Mouse (Mus musculus) layer of hippocampus, postnatal 14 days (tissue): Measurements from ENCODE around the gene Ptprb. TPM values are rescaled to one million over a fixed set of nuclear protein-coding genes. Genes with fewer than 3 reads are reported as not detected.

ENCODE experiments used
- DNase-seq, 2 experiments: peaks; one replicate each; pipeline ENCODE4 v3.0.0; 2021 to 2022; ENCODE audit warnings: low spot score in 2 of 2, mixed read lengths in 1 of 2
- total RNA-seq, 2 experiments: library from RNA; stranded (reverse); gene quantifications; 2 replicates each; pipeline ENCODE4 v1.2.3; 2021

Ptprb gene
- total RNA-seq, 2 experiments from 2014 or later, result 25.6 to 26.0 TPM

GRCm38 (mm10) chr10:116364759-116365158 is 89.4 kb downstream of the Ptprb start:
- no peak for DNase-seq

GRCm38 (mm10) chr10:116370991-116371725 is 95.8 kb downstream of the Ptprb start:
- no peak for DNase-seq

- no peak for DNase-seq
Observed at GRCm38 (mm10) chr10:116374111-116374510, 98.8 kb downstream of the Ptprb start.

- DNase-seq, result no peak
Observed at GRCm38 (mm10) chr10:116376853-116377252, 101.5 kb downstream of the Ptprb start.

- DNase-seq, result no peak
Observed at GRCm38 (mm10) chr10:116382826-116383685, 107.7 kb downstream of the Ptprb start.

GRCm38 (mm10) chr10:116384401-116384800 is 109.1 kb downstream of the Ptprb start:
- DNase-seq, result no peak

- DNase-seq, result peak in 1 of 2 experiments; percentile 15
Observed at GRCm38 (mm10) chr10:116386391-116386885, 111.1 kb downstream of the Ptprb start.

GRCm38 (mm10) chr10:116388840-116389239 is 113.5 kb downstream of the Ptprb start:
- DNase-seq, result no peak

- DNase-seq, result no peak
Observed at GRCm38 (mm10) chr10:116393790-116394475, 118.6 kb downstream of the Ptprb start.

GRCm38 (mm10) chr10:116394585-116394984 is 119.3 kb downstream of the Ptprb start:
- no peak for DNase-seq

- no peak for DNase-seq
Observed at GRCm38 (mm10) chr10:116396279-116396678, 121.0 kb downstream of the Ptprb start.

- no peak for DNase-seq
Observed at GRCm38 (mm10) chr10:116396966-116397365, 121.6 kb downstream of the Ptprb start.

- no peak for DNase-seq
Observed at GRCm38 (mm10) chr10:116397573-116397972, 122.2 kb downstream of the Ptprb start.

- DNase-seq, result no peak
Observed at GRCm38 (mm10) chr10:116397973-116398372, 122.7 kb downstream of the Ptprb start.

GRCm38 (mm10) chr10:116402742-116403425 is 127.6 kb downstream of the Ptprb start:
- no peak for DNase-seq

- peak in 1 of 2 experiments; percentile 17 for DNase-seq
Observed at GRCm38 (mm10) chr10:116403679-116404078, 128.4 kb downstream of the Ptprb start.

GRCm38 (mm10) chr10:116405011-116405410 is 129.7 kb downstream of the Ptprb start:
- DNase-seq, result no peak

- DNase-seq, result no peak
Observed at GRCm38 (mm10) chr10:116407684-116408359, 132.5 kb downstream of the Ptprb start.

- DNase-seq, result no peak
Observed at GRCm38 (mm10) chr10:116410826-116411225, 135.5 kb downstream of the Ptprb start.

- DNase-seq, result peak in 1 of 2 experiments; percentile 20
Observed at GRCm38 (mm10) chr10:116416142-116416541, 140.8 kb downstream of the Ptprb start.
